Mouse (Mus musculus): Measurements from ENCODE around the gene Lpin3.

GRCm38 (mm10) chr2:160901656-160902412 lies 21.4 kb downstream of the Lpin3 start:
- TF ChIP-seq POLR2A (IDR thresholded peaks at IDR 0.05; ENCODE audit: low read depth, low read length), result no peak
- TF ChIP-seq CTCF (IDR thresholded peaks at IDR 0.05; ENCODE audit: extremely low read depth, insufficient read length, insufficient replicate concordance, low read depth, low read length), result no peak

All from small intestine, adult 2 months (tissue).